Mouse (Mus musculus): ENCODE data around the gene Hs3st3a1. TPM values are rescaled to one million over a fixed set of nuclear protein-coding genes. Genes with fewer than 3 reads are reported as not detected.

Hs3st3a1 gene
- polyA plus RNA-seq, 1 experiment from 2014 or later = 2.8 TPM

GRCm38 (mm10) chr11:64558282-64558681 is 123.2 kb downstream of the Hs3st3a1 start:
- no peak overlapping the region for H3K4me2 ChIP-seq
- no peak overlapping the region for H3K4me3 ChIP-seq (replicated peaks)
- no peak overlapping the region for H3K27ac ChIP-seq
- no peaks in the 10 kb centered on the region for H3K36me3 ChIP-seq
- no peak for ATAC-seq (ENCODE audit: insufficient number of reproducible peaks, insufficient read depth, low FRiP score, low TSS enrichment, low read depth)
- WGBS = 81% methylated on average over 2 of the region's 2 CpGs
- H3K9me3 ChIP-seq = no peaks in the 10 kb centered on the region
- H3K9ac ChIP-seq (replicated peaks) = no peak overlapping the region
- no peaks in the 10 kb centered on the region for H3K4me1 ChIP-seq (replicated peaks)
- H3K27me3 ChIP-seq = no peaks in the 10 kb centered on the region

DNA sequence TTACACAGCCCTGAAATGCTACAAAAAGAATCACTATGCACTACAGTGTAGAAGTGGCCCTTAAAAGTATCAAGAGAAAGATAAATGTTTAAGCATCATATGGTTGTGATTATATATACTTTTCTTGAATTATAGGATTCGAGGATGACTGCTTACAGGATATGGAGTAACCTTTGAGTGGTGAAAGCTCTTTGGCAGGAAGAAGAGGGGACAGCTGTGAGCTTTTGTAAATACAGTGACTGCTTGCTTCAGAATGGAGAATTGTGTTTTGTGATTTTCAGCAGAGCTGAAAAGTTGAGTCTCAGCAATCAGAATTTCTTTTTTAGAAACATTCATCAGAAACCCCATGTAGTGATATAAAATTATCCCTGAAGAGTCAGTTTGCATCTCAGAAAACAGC is 124.3 kb downstream of the Hs3st3a1 start:
- Histone ChIP-seq H3K4me2 (no peak overlapping the region), H3K36me3 (no peaks in the 10 kb centered on the region), H3K27me3 (no peaks in the 10 kb centered on the region), H3K27ac (no peak overlapping the region), H3K4me1 (replicated peaks) (no peaks in the 10 kb centered on the region), H3K4me3 (replicated peaks) (no peak overlapping the region), H3K9ac (replicated peaks) (no peak overlapping the region), H3K9me3 (no peaks in the 10 kb centered on the region)
- WGBS = 74% methylated on average over 1 of the region's 1 CpGs
- no peak for ATAC-seq (ENCODE audit: insufficient number of reproducible peaks, insufficient read depth, low FRiP score, low TSS enrichment, low read depth)

DNA sequence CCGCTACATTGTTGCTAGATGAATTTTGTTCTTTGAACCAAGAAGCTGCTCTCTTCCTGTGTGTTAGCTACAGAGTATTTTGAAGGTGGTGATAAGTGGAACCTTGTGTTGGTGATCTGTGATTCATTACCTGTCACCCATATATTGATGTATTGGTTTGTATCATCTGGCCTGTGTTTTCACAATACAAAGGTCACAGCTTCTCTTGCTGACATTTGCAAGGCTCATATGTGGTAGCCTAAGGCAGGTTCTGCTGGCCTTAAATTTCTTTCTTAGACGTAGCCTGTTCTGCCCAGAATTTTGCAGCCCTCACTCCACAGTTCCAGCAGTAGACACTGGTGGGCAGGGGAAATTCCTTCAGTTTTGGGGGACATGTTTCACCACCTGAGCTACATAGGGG is 125.3 kb downstream of the Hs3st3a1 start:
- H3K4me3 ChIP-seq (replicated peaks) = no peak overlapping the region
- H3K27me3 ChIP-seq = no peaks in the 10 kb centered on the region
- no peaks in the 10 kb centered on the region for H3K36me3 ChIP-seq
- no peak overlapping the region for H3K27ac ChIP-seq
- no peak for ATAC-seq (ENCODE audit: insufficient number of reproducible peaks, insufficient read depth, low FRiP score, low TSS enrichment, low read depth)
- WGBS = 57% methylated on average over 2 of the region's 2 CpGs
- no peaks in the 10 kb centered on the region for H3K4me1 ChIP-seq (replicated peaks)
- no peak overlapping the region for H3K4me2 ChIP-seq
- H3K9ac ChIP-seq (replicated peaks) = no peak overlapping the region
- H3K9me3 ChIP-seq = no peaks in the 10 kb centered on the region

DNA sequence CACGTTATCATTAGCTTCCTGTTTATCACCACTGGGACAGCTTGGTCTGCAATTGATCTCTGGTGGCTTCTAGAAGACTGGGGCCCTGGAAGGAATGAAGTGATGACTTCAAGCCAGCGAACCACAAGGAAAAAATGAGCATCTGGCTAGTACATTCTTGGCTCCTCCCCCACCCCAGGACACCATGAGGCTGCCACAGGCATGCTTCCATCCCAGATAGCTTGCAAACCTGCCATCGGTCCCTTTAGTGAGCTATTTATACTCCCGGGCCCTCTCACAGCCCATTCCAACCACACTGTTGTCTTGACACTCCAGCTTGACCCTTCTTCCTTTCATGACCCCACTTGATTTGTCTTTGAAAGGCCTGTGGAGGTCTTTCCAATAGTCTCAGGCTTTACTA is 127.6 kb downstream of the Hs3st3a1 start:
- no peaks in the 10 kb centered on the region for H3K27me3 ChIP-seq
- 33% methylated on average over 4 of the region's 4 CpGs for WGBS

More for the DNA sequence above, 127.6 kb downstream of the Hs3st3a1 start:
- H3K4me3 ChIP-seq (replicated peaks) = no peak overlapping the region
- no peak overlapping the region for H3K4me2 ChIP-seq
- H3K9me3 ChIP-seq = no peaks in the 10 kb centered on the region
- H3K27ac ChIP-seq = no peak overlapping the region
- no peak for ATAC-seq (ENCODE audit: insufficient number of reproducible peaks, insufficient read depth, low FRiP score, low TSS enrichment, low read depth)
- no peaks in the 10 kb centered on the region for H3K36me3 ChIP-seq
- no peaks in the 10 kb centered on the region for H3K4me1 ChIP-seq (replicated peaks)
- no peak overlapping the region for H3K9ac ChIP-seq (replicated peaks)

Other genes with a start within 250 kb of the Hs3st3a1 start
- 4.2 and 4.6 TPM in 2 replicates for gene F930015N05Rik, start 1.3 kb downstream of the Hs3st3a1 start, polyA plus RNA-seq (2016; fragmentation: Nextera tagmentation; extraction: Ambion mirVana)

Measured in limb, embryonic 12.5 days (tissue).